Comparison of ENCODE assay signal across 9 mouse cellular contexts in genomic region chr14:28506376-28506831, GRCm38 (mm10). TPM values are rescaled to one million over a fixed set of nuclear protein-coding genes. Genes with fewer than 3 reads are reported as not detected.
DNase-seq lines count a peak whose midpoint lies in the region; ATAC-seq and TF ChIP-seq lines count a peak whose summit lies in the region.
"Had no signal": no experiment of that assay in that cellular context is flagged by ENCODE, and none has a peak within 500 bp of the region (broad histone marks: within the 10 kb centered on the region; RNA-seq: fewer than 3 reads in every experiment).

No protein-coding gene starts in this region.

- TF ChIP-seq POLR2A in brain, embryonic 14.5 days (IDR thresholded peaks at IDR 0.05; ENCODE audit: borderline replicate concordance, extremely low read depth, insufficient read depth, insufficient read length, poor library complexity, severe bottlenecking) = no peak

- H3K4me3 ChIP-seq in intestine, embryonic 15.5 days (replicated peaks) = peak overlapping the region; percentile 71
- peak overlapping the region; percentile 54 for H3K4me3 ChIP-seq in liver, embryonic 16.5 days (ENCODE audit: low read depth, low read length)

- peak overlapping the region; percentile 95 for H3K27ac ChIP-seq in intestine, embryonic 15.5 days
- H3K27ac ChIP-seq in liver, embryonic 16.5 days (ENCODE audit: low read length) = no peak overlapping the region

- TF ChIP-seq CTCF in brain, embryonic 14.5 days (IDR thresholded peaks at IDR 0.05; ENCODE audit: borderline replicate concordance, extremely low read depth, insufficient read depth, insufficient read length) = no peak

- no peaks in the 10 kb centered on the region for H3K36me3 ChIP-seq in intestine, embryonic 15.5 days
- no peaks in the 10 kb centered on the region for H3K36me3 ChIP-seq in liver, embryonic 16.5 days (ENCODE audit: control insufficient read depth, insufficient read depth)

- no peaks in the 10 kb centered on the region for H3K9me3 ChIP-seq in intestine, embryonic 15.5 days
- H3K9me3 ChIP-seq in liver, embryonic 16.5 days (replicated peaks; ENCODE audit: control insufficient read depth, low read length) = no peaks in the 10 kb centered on the region

- intact Hi-C loops in gastrocnemius, postnatal 36 days (cut with DNase I) = loop anchor here (2.0 to 5.0 kb wide), 2 partner anchors 414 to 698 kb away; no protein-coding TSS in a partner anchor

- ATAC-seq in intestine, embryonic 15.5 days = no peak
- no peak for ATAC-seq in liver, embryonic 16.5 days (ENCODE audit: low read depth)

- peaks cover 37% of the 10 kb centered on the region for H3K27me3 ChIP-seq in intestine, embryonic 15.5 days (replicated peaks)
- H3K27me3 ChIP-seq in liver, embryonic 16.5 days (ENCODE audit: control insufficient read depth, insufficient read depth, low read depth, low read length) = peaks cover 87% of the 10 kb centered on the region
- H3K27me3 ChIP-seq: CH12.LX had no signal

- peaks cover 21% of the 10 kb centered on the region; the same call in 1 of the 2 replicates for H3K4me1 ChIP-seq in intestine, embryonic 15.5 days (replicated peaks)
- no peaks in the 10 kb centered on the region for H3K4me1 ChIP-seq in liver, embryonic 16.5 days (ENCODE audit: control insufficient read depth, low read depth, low read length)

- DNase-seq in frontal cortex, postnatal 10 days (ENCODE audit: low spot score in 2 of 2) = peak; percentile 28 to 38
- DNase-seq in frontal cortex, postnatal 25 days (ENCODE audit: low spot score in 2 of 2) = no peak
- DNase-seq in brain, embryonic 14.5 days (ENCODE audit: low read depth) = peak; percentile 62
- peak; percentile 26 to 57 for DNase-seq in gastrocnemius, postnatal 36 days
- DNase-seq in right cerebral cortex, postnatal 25 days = peak; percentile 21
- no peak for DNase-seq in thymus, postnatal 14 days

- peak overlapping the region; percentile 90 for H3K4me2 ChIP-seq in intestine, embryonic 15.5 days (replicated peaks)
- peak overlapping the region; percentile 60 for H3K4me2 ChIP-seq in liver, embryonic 16.5 days (ENCODE audit: low read depth, low read length)

- H3K9ac ChIP-seq in intestine, embryonic 15.5 days = peak overlapping the region; percentile 71
- H3K9ac ChIP-seq in liver, embryonic 16.5 days (ENCODE audit: low read depth, low read length) = no peak overlapping the region

- under 1% methylated on average over 29 of the region's 29 CpGs for WGBS in intestine, embryonic 15.5 days
- 1% methylated on average over 29 of the region's 29 CpGs for WGBS in liver, embryonic 16.5 days (ENCODE audit: insufficient replicate concordance)

RNA-seq across cellular contexts. Expression of gene Wnt5a, which starts 1.9 kb away (rescaled TPM):
- polyA plus RNA-seq in brain, embryonic 14.5 days (2012; rRNA removed) = 15.0 and 22.6 TPM in 2 replicates
- total RNA-seq in gastrocnemius, postnatal 36 days (2021) = 1 to 10 TPM; 4.9 to 5.1 TPM
- 23.2 and 27.4 TPM in 2 replicates for polyA plus RNA-seq in intestine, embryonic 15.5 days (2015; fragmentation: Nextera tagmentation; extraction: Ambion mirVana)
- 0.15 and 0.19 TPM in 2 replicates for polyA plus RNA-seq in liver, embryonic 16.5 days (2015; fragmentation: Nextera tagmentation; extraction: Ambion mirVana)
- total RNA-seq: CH12.LX had no signal

Comparison
In these comparisons a context has a peak if more than half of its experiments do, and no peak if none do; other contexts are left out.
1. DNase-seq: peak in frontal cortex, postnatal 10 days (2 of 2), brain, embryonic 14.5 days (single experiment), gastrocnemius, postnatal 36 days (2 of 2) and right cerebral cortex, postnatal 25 days (single experiment); none in frontal cortex, postnatal 25 days (0 of 2) and thymus, postnatal 14 days (single experiment).
2. RNA of gene Wnt5a, which starts 1.9 kb away (polyA plus RNA-seq): 23.2 to 27.4 TPM in intestine, embryonic 15.5 days and 15.0 to 22.6 TPM in brain, embryonic 14.5 days; 0.15 to 0.19 TPM in liver, embryonic 16.5 days; every median in the first group is over 10 times any median in the second.